Mouse (Mus musculus): ENCODE data around the gene Slc30a3. TPM values are rescaled to one million over a fixed set of nuclear protein-coding genes. Genes with fewer than 3 reads are reported as not detected.

Slc30a3 gene
- polyA plus RNA-seq (2016; fragmentation: Nextera tagmentation; extraction: Ambion mirVana), result 0.24 and 0.26 TPM in 2 replicates

DNA sequence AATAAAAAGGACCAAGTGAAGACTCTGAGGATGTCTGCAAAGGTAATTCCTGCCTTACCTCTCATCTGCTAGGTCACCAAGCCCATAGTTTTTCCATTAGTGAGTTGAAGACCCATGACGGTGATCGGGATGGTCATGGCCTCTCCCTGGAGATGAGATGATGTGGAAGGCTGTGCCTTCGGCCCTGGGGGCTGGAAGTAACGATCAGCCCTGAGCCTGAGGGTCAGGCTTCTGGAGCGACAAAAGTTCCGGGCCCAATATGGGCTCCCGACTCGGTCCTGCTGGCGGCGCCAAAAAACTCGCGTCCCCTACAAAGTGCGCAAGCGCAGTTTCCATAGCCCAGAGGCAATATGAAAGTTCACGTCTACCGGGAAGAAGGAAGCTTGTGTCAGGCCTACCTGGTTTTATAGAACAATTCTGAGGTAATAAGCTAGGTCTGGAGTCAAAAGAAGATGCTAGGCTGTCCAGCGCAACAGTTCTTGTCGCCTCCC lies at the start of gene Slc30a3:
TSS of gene Slc30a3 (minus strand) at position 238 of the 491 bp plus-strand sequence.
- H3K27me3 ChIP-seq (ENCODE audit: low read depth, poor library complexity, severe bottlenecking), result no peaks in the 10 kb centered on the region

DNA sequence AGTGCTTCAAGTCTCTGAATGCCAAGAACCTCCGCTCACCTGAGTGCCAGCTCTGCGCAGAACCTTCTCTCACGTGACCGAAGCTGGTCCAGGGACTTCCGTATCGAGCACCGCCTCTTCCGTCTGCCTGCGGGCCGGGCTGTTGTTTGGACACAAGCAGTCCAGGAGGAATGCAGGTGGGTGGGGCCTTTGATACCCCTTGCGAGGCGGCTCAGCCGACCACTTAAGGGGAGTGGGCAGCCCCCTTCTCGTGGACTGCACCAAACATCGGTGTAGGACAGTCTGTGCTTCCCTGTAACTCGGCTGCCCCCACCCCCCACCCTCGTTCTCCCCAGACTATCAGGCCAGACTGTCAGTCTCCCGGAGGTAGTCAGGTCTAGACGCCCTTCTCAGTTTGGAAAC lies 46.1 kb upstream of the Slc30a3 start, which contains the start of gene Mpv17:
TSS of gene Mpv17 (minus strand) at position 100 of the 402 bp plus-strand sequence.
- peak; percentile 87 for DNase-seq (ENCODE audit: low spot score)
- Histone ChIP-seq H3K4me1 (peaks cover 13% of the 10 kb centered on the region), H3K4me3 (peak within 1 kb of the TSS; percentile 68), H3K27ac (peak within 1 kb of the TSS; percentile 86), H3K36me3 (peaks cover 54% of the 10 kb centered on the region), H3K9me3 (replicated peaks) (no peaks in the 10 kb centered on the region), H3K27me3 (ENCODE audit: low read depth, poor library complexity, severe bottlenecking) (no peaks in the 10 kb centered on the region)
- under 1% methylated on average over 19 of the region's 19 CpGs for WGBS

More for the DNA sequence above, at the start of gene Slc30a3:
- no peak within 1 kb of the TSS for H3K4me3 ChIP-seq
- H3K4me1 ChIP-seq, result no peaks in the 10 kb centered on the region
- DNase-seq (ENCODE audit: low spot score), result no peak
- H3K36me3 ChIP-seq, result no peaks in the 10 kb centered on the region
- no peak within 1 kb of the TSS for H3K27ac ChIP-seq
- no peaks in the 10 kb centered on the region for H3K9me3 ChIP-seq (replicated peaks)
- WGBS, result 90% methylated on average over 18 of the region's 18 CpGs

DNA sequence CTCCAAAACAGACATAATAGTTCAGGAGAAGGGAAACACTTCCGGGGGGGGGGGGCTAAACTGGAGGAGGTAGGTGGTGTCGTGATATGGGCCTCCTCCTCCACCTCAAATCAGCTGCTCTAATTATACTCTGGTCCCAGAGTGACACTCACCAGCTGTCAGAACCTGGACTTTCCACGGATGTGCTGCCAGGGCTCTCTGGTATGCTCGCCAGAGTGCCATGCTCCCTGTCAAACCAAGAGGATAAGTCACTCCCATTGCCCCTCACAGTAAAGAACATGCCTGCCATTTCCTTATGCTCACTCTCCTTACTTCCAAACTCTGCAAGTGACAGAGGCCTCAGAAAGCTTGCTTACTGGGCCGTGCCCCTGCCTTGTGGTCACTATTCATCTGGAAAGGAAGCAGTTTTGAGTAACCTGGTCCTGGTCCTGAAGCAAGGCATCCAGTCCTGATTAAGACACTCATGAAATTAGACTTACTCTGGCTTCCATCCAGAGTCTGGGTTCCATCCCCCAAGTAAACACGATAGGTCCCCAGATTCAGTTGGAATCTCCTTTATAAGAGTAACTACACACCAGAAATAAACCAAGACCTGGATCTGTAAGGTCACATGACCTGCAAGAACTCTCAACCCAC lies 45.6 kb upstream of the Slc30a3 start:
- Histone ChIP-seq H3K27me3 (ENCODE audit: low read depth, poor library complexity, severe bottlenecking) (no peaks in the 10 kb centered on the region), H3K36me3 (peaks cover 52% of the 10 kb centered on the region), H3K4me3 (peak overlapping the region; percentile 68), H3K27ac (peak overlapping the region; percentile 86), H3K9me3 (replicated peaks) (no peaks in the 10 kb centered on the region), H3K4me1 (peaks cover 13% of the 10 kb centered on the region)
- 41% methylated on average over 6 of the region's 6 CpGs for WGBS
- no peak for DNase-seq (ENCODE audit: low spot score)

DNA sequence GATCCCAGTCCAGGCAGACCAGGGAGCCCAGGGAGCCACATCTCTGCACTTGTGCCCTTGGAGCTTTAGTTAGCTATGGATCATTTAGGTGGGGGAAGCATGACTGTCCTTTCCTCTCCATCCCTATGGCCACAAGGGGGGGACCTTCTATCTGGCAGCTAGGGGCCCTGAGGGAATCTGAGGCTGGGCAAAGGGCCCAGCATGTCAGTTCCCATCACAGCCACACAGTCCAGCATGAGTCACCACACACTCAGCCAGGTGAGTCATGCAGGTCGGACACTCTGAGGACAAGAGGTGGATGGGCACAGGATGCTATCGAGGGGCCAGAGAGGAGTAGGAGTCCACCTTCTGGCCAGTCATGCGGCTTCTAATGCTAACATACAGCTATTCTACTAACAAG lies 43.7 kb upstream of the Slc30a3 start:
- 88% methylated on average over 3 of the region's 3 CpGs for WGBS
- DNase-seq (ENCODE audit: low spot score), result no peak
- H3K4me3 ChIP-seq, result no peak overlapping the region
- H3K27me3 ChIP-seq (ENCODE audit: low read depth, poor library complexity, severe bottlenecking), result no peaks in the 10 kb centered on the region
- no peaks in the 10 kb centered on the region for H3K9me3 ChIP-seq (replicated peaks)
- peaks cover 13% of the 10 kb centered on the region for H3K4me1 ChIP-seq
- H3K27ac ChIP-seq, result no peak overlapping the region
- peaks cover 37% of the 10 kb centered on the region for H3K36me3 ChIP-seq

DNA sequence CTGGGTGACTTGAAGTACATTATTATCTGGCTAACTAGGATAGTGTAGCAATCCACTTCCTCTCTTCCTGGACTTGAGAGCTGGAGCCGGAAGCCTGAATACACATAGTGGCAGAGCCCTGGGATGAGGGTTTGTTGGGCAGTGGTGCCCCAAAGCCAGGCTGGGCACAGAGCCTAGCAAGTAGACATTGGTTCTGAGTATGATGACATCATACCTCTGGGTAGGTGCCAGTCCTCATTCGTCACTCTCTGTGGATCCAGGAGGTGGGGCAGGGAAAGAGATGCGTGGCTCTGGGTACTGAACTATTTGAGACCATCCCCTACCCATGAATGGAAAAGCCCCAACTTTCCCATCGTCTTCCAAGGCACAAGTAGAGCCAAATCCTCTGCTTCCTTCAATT lies 41.7 kb upstream of the Slc30a3 start:
- 86% methylated on average over 4 of the region's 4 CpGs for WGBS
- no peak for DNase-seq (ENCODE audit: low spot score)
- Histone ChIP-seq H3K4me3 (no peak overlapping the region), H3K36me3 (peaks cover 35% of the 10 kb centered on the region), H3K9me3 (replicated peaks) (no peaks in the 10 kb centered on the region), H3K27ac (no peak overlapping the region), H3K27me3 (ENCODE audit: low read depth, poor library complexity, severe bottlenecking) (no peaks in the 10 kb centered on the region), H3K4me1 (peaks cover 10% of the 10 kb centered on the region)

DNA sequence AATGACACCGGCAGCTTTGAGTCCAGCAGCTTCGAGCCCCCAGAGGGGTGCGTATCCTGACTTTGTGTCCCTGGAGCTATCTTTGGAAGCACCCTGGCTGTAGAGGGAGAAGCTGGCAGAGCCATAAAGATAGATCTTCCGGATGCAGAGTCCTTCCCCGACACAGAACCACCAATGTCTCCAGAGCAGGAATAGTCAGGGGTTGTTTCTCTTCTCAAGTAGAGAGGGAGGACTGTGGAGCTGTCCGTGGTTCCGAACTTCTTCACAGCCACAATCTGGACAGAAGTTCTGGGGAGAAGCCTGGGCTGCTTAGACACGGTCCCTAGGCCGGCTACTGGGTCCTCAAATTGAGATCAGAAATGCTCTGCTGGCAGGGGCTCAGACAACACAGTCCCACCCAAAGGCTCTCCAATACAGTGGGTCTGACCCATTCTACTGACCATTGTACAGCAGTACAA lies 31.0 kb upstream of the Slc30a3 start:
- H3K4me3 ChIP-seq, result no peak overlapping the region
- H3K4me1 ChIP-seq, result peaks cover 25% of the 10 kb centered on the region
- H3K27me3 ChIP-seq (ENCODE audit: low read depth, poor library complexity, severe bottlenecking), result peaks cover 65% of the 10 kb centered on the region
- no peaks in the 10 kb centered on the region for H3K9me3 ChIP-seq (replicated peaks)
- WGBS, result 18% methylated on average over 9 of the region's 9 CpGs
- peaks cover 15% of the 10 kb centered on the region for H3K36me3 ChIP-seq
- peak; percentile 58 for DNase-seq (ENCODE audit: low spot score)
- no peak overlapping the region for H3K27ac ChIP-seq

DNA sequence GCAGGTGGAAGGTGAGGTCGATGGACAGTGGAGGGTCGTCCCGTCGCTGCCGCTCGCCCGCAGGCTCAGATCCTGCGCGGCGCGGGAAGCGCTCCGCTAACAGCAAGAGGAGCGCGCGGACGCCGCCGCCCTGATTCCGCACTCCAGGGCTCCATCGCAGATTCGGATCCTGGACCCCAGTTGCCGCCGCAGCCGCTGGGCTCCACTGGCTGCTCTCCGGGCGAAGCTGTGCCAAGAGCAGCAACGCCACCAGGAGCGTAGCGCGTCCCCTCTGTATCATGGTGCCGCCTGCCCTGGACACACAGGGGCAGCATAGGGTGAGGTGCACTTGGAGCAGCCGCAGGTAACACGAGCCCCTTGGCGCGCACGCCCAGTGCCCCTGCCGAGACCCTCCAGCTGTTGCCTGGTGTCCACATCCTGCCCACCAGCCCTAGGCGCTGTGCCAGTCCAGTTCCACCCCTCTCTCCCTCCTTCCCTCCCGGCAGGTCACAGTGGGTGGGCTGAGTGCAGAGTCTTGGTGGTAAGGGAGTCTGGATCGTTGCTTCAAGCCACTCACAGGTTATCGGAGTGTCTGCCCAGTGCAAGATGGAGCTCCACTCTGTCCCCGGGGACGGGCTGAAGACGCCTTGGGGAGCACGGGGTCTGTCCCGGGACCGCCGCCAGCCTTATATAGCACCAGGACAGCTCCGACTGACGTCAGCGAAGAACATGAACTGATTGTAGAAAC lies 30.4 kb upstream of the Slc30a3 start, which contains the start of gene Ucn:
TSS of gene Ucn (minus strand) at position 589 of the 727 bp plus-strand sequence.
- Histone ChIP-seq H3K9me3 (replicated peaks) (no peaks in the 10 kb centered on the region), H3K27ac (no peak within 1 kb of the TSS), H3K27me3 (ENCODE audit: low read depth, poor library complexity, severe bottlenecking) (peaks cover 71% of the 10 kb centered on the region), H3K4me1 (peaks cover 25% of the 10 kb centered on the region), H3K4me3 (peak within 1 kb of the TSS; percentile 34), H3K36me3 (peaks cover 11% of the 10 kb centered on the region)
- DNase-seq (ENCODE audit: low spot score), result peak; percentile 49
- 3% methylated on average over 52 of the region's 52 CpGs for WGBS

DNA sequence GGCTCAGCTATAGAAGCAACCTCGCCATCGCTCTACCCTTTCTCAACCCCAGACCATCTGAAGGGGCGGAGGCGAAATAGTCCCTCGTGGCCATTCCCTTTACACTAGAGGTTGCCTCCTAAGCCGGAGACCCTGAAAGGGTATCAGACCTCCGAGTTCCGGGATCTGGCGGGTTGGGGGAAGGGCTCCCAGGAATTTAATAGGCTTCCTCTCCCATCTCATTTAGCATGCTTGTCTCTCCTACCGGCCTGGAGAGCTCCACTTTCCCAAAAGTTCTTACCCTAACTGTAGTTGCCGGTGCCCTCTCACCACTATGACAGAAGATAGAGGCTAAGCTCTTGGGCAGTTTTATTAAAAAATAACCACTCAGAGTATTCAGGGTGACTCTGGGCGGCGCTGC lies 29.6 kb upstream of the Slc30a3 start:
- H3K27me3 ChIP-seq (ENCODE audit: low read depth, poor library complexity, severe bottlenecking), result peaks cover 74% of the 10 kb centered on the region
- H3K4me3 ChIP-seq, result peak overlapping the region; percentile 34
- 2% methylated on average over 13 of the region's 13 CpGs for WGBS
- H3K27ac ChIP-seq, result no peak overlapping the region
- H3K9me3 ChIP-seq (replicated peaks), result no peaks in the 10 kb centered on the region
- peaks cover 9% of the 10 kb centered on the region for H3K36me3 ChIP-seq
- DNase-seq (ENCODE audit: low spot score), result peak; percentile 39
- peaks cover 25% of the 10 kb centered on the region for H3K4me1 ChIP-seq

DNA sequence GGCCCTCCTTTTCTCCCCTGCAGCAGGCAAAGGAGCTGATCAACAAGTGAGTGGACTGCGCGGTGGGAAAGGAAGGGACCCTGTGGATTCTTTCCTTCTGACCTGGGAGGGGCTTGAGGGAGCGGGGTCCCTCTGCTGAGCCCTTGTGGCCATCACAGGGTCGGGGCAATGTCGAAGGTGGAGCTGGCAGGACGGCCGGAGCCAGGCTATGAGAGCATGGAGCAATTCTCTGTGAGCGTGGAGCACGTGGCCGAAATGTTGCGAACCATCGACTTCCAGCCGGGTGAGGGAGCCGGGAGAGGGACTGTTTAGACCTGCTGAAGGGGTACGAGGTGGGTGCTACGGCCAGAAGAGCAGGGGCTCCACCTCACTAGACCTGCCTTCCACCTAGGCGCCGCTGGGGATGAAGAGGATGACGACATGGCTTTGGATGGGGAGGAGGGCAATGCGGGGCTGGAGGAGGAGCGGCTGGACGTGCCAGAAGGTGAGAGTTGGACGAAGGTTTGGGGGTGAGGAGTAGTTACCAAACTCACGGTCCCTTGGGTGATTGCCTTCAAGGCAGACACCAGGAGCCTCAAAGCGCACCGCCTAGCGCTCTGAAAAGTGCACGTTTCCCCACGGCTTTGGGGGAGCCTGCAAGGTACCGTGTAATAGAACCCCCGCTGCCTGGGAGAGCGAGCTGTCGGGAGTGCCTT lies 28.8 kb upstream of the Slc30a3 start:
- no peaks in the 10 kb centered on the region for H3K9me3 ChIP-seq (replicated peaks)
- peak overlapping the region; percentile 34 for H3K4me3 ChIP-seq
- peaks cover 77% of the 10 kb centered on the region for H3K27me3 ChIP-seq (ENCODE audit: low read depth, poor library complexity, severe bottlenecking)
- peak; percentile 51 for DNase-seq (ENCODE audit: low spot score)
- under 1% methylated on average over 33 of the region's 33 CpGs for WGBS
- H3K4me1 ChIP-seq, result peaks cover 25% of the 10 kb centered on the region
- no peak overlapping the region for H3K27ac ChIP-seq
- H3K36me3 ChIP-seq, result peaks cover 7% of the 10 kb centered on the region

DNA sequence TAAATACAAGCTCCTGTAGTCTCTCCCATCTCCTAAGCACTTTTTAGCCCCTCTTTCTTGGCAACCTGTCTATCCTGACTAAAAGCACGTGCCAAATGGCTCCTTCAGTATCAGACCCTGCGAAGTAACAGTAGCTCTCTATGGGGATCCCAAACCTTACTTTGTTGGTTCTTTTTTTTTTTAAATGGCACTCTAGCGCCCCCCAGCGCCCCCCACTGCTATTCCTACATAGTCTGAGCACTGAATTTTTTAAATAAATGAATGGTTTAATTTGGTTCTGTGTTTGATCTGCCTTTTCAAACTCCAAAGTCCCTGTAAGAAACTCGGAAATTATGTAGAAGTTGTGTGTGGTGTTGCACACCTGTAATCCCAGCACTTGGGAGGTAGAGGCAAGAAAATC lies 18.0 kb upstream of the Slc30a3 start:
- WGBS, result 34% methylated on average over 5 of the region's 5 CpGs
- Histone ChIP-seq H3K27me3 (ENCODE audit: low read depth, poor library complexity, severe bottlenecking) (0 out of 2 replicates have a peak, but pooled peaks cover 5% of the 10 kb centered on the region), H3K4me3 (no peak overlapping the region), H3K36me3 (no peaks in the 10 kb centered on the region), H3K4me1 (0 out of 2 replicates have a peak, but pooled peaks cover 4% of the 10 kb centered on the region), H3K27ac (no peak overlapping the region), H3K9me3 (replicated peaks) (no peaks in the 10 kb centered on the region)
- no peak for DNase-seq (ENCODE audit: low spot score)

DNA sequence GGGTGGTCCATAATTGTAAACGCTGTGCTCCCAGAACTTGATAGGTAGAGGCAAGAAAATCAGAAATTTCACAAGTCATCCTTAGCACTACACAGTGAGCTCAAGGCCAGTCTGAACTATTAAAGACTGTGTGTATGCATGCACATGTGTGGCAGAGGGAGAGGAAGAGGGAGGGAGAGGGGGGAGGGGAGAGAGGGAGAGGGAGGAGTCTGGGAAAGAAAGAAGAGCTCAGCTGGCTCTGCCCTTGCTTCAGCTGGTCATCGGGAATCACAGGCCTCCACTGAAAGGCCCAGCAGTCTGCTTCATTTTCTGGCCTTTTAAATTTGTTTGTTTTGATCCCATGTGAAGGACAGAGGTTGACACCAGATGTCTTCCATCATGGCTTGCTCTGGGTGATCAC lies 15.4 kb upstream of the Slc30a3 start:
- no peak for DNase-seq (ENCODE audit: low spot score)
- Histone ChIP-seq H3K36me3 (no peaks in the 10 kb centered on the region), H3K4me3 (no peak overlapping the region), H3K27me3 (ENCODE audit: low read depth, poor library complexity, severe bottlenecking) (no peaks in the 10 kb centered on the region), H3K4me1 (0 out of 2 replicates have a peak, but pooled peaks cover 4% of the 10 kb centered on the region), H3K9me3 (replicated peaks) (no peaks in the 10 kb centered on the region), H3K27ac (no peak overlapping the region)
- WGBS, result 58% methylated on average over 2 of the region's 2 CpGs

DNA sequence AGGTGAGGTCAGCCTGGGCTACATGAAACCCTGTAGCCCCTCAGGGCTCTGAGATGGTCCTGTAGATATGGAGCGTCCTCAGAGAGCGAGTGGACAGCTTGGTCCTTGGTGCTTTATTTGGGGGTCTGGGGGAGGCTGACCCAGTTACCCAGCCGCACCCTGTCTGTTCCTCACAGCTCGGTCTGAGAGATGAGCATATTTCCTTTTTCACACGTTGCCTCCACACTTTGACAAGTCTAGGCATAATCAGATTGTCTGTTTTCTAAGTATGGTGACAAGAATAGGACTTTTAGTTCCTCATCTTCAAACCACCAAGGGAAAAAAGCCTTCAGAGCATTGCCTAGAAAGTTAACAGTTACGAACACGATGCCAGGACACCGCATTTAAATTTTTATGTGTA lies 13.1 kb upstream of the Slc30a3 start:
- H3K27ac ChIP-seq, result no peak overlapping the region

More for the DNA sequence above, 13.1 kb upstream of the Slc30a3 start:
- H3K9me3 ChIP-seq (replicated peaks), result no peaks in the 10 kb centered on the region
- H3K4me1 ChIP-seq, result 0 out of 2 replicates have a peak, but pooled peaks cover 4% of the 10 kb centered on the region
- H3K36me3 ChIP-seq, result no peaks in the 10 kb centered on the region
- DNase-seq (ENCODE audit: low spot score), result no peak
- WGBS, result 89% methylated on average over 8 of the region's 8 CpGs
- peaks cover 10% of the 10 kb centered on the region for H3K27me3 ChIP-seq (ENCODE audit: low read depth, poor library complexity, severe bottlenecking)
- no peak overlapping the region for H3K4me3 ChIP-seq
